Mouse (Mus musculus): ENCODE measurements around the gene Spint1. TPM values are rescaled to one million over a fixed set of nuclear protein-coding genes. Genes with fewer than 3 reads are reported as not detected.

The Spint1 gene
- total RNA-seq (2021) = 1 to 10 TPM; 1.3 to 1.4 TPM

DNA sequence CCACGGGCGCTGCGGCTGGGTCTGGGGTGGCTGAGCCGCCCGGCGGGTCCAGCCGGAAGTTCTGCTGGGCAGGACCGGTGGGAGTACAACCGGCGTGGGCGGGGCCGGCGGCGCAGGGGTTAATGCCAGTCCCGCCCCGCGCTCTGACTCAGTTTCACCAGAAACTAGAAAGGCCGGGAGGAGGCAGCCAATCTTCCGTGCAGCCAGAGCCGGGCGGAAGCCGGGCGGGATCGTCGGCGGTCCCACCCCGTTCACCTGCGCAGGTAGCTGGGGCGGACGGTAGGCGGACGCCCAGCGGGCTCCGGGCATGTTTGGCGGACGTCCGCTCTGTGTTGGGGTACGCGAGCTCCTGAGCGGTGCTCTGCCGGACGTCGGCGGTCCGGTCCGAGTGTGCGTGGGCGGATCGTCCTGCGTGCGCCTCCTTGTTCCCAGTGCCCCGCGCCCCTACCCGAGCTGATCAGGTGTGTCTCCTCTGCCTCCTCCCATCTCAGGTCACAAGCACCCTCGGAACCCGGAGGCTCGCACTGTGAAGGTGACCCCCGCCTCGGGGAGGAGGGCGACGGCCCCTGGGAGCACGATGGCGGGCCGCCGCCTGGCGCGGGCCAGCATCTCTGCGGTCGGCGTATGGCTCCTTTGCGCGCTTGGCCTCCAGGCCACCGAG lies at the start of gene Spint1:
TSS of gene Spint1 (plus strand) at position 153 of the 661 bp plus-strand sequence.
- DNase-seq (ENCODE audit: low spot score in 2 of 2) = no peak
- intact Hi-C loops (cut with DNase I) = no loop called here

DNA sequence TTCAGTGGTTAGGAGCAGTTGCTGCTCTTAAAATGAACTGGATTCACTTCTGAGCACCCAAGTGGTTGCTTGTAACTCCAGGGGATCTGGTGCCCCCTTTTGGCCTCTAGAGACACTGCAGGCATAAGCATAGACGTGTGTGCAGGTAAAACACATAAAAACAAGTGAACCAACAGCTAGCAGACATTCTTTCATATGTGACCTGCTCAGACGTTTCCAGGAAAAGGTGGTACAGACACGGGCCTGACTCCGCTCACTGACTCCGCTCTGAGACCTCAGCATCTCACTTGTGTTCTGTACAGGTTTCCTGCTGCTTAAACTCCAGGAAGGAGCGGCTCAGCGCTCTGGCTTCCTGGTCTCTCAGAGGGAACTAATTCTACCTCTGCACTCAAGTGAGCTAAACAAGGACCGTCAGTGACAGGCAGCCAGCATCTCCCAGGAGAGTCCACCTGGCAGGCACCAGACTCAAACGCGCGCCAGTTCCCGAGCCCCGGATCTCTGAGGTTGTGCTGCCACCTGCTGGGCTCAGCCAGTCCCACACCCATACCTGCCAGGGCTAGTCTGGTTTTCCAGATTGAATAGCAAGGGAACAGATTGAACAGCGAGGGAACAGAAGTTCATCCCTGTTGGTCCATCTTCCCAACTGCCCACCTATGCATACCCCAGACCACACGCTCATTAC lies 48.0 kb upstream of the Spint1 start:
- peak; percentile 78 to 88 for DNase-seq (ENCODE audit: low spot score in 2 of 2)
- intact Hi-C loops (cut with DNase I) = loop anchor here (5.0 kb wide), 1 partner anchor 147 kb away; no protein-coding TSS in a partner anchor

DNA sequence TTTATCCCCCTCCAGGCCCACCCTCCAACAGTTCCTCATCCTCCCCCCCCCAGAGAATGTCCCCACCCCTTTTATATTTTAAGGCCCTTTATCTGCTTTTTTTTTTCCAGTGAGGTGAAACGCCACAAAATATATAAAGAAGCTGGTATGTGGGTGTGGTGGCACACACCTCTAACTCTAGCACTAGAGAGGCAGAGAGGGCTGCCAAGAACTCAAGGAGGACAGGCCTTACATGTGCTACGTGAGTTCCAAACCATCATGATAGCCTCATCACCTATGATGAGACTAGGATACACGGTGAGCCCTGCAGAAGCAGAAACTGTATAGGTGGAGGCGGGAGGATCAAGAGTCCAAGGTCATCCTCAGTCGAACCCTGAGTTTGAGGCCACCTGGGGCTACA lies 46.2 kb upstream of the Spint1 start:
- intact Hi-C loops (cut with DNase I) = no loop called here
- DNase-seq (ENCODE audit: low spot score in 2 of 2) = no peak

DNA sequence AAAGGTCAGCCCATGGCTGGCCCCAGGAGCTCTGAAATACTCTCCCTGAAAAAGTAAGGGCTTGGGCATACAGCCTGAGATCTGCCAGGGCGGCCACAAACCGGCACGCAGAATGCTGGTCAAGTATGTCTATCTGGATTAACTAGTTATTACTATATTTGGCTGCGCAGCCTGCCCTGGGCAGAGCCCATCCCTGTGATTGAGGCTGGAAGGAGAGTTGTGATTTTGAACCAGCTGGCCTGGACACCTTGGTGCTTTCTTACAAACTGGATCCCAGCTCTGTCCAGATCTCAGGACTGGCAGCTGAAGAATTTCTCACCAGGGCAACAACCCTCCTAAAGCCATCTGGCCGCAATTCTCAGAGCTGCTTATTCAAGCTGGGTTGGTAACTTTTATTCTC lies 43.0 kb upstream of the Spint1 start:
- no peak for DNase-seq (ENCODE audit: low spot score in 2 of 2)

DNA sequence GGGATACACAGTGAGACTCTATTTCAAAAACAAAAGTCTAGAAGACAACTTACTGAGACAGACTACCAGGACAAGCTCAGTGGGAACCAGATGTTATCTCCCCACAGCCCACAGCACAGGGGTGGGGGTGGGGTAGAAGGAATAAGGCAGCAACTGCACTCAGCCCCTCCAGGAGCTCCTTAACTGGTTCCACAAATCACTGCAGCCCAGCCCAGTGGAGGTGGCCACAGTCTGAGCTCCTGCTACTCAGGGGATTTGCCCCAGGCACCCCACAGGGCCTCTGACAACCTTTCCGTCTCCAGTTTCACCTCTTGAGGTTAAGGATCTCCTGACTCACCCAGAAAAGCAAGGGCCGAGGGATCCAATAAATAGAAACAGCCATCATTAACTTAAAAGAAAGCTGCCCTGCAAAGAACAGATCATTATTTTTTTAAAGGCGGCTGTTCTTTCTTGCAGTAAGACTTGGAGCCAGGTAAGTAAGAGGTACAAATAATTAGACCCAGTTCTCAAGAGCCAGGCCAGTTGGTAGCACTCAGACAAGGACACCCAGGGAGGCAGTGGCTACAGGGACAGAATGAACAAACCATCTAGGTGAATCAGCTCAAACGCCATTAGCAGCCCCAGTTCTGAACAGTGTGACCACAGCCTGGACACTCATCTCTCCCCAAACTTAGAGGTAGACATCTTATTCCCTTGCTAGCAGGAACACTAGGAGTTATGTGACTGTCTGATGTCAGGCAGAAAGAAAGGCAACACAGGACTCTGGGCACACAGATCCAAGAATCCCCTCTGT lies 40.6 kb upstream of the Spint1 start:
- intact Hi-C loops (cut with DNase I) = no loop called here
- DNase-seq (ENCODE audit: low spot score in 2 of 2) = no peak

More for the DNA sequence above, 43.0 kb upstream of the Spint1 start:
- intact Hi-C loops (cut with DNase I) = no loop called here

DNA sequence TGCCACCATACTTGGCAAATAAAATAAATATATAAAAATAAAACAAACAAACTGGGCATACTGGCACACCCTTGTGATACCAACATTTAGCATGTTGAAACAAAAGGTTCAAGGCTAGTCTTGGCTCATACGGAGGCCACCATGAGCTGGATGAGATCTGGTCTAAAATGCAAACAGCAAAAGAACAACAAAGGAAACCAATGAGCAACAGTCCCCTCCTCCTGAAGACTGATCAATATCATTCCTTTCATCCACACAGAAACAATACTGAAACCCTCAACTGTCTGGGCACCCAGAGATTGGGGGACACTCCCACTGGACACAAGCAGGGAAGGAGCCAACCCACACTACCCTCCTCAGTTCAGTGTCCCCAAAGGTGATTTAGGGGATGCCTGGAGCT lies 39.7 kb upstream of the Spint1 start:
- no peak for DNase-seq (ENCODE audit: low spot score in 2 of 2)
- intact Hi-C loops (cut with DNase I) = no loop called here

DNA sequence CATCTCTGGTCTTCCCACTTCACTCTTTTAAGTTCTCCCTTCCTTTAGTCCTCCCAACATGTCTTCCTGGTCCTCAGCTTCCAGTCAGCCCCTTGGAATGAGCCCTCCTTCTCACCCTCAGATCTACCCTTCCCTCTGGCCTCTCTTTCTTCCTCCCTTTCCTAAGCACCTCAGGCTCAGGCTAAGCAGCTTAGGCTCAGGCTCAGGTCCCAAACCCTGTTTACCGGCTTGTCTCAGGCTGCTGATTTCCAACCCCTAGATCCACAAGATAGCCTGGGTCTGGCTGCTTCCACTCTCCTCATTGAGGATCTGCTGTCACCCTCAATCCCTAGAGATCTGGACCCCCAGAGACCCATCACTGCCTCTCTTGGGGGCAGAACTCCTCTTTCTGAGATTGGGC lies 39.1 kb upstream of the Spint1 start:
- no peak for DNase-seq (ENCODE audit: low spot score in 2 of 2)
- intact Hi-C loops (cut with DNase I) = no loop called here

DNA sequence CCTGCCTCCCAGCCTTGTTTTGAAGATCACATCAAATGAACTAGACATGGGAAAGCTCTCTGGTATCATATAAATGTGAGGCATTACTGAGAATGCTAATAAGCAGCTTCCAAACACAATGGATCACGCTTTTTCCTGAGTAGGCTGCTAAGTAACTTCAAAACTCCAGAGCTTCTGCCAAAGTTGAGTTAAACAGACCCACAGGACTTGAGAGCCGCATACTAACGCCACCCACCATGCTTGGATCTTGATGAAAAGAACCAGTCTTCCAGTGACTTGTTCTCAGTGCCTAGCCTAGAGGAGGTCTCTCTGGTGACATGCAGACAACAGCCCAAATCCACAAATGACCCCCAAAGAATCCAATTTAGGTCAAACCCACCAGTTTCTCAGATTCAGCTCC lies 38.2 kb upstream of the Spint1 start:
- intact Hi-C loops (cut with DNase I) = no loop called here
- peak in 1 of 2 experiments; percentile 52 for DNase-seq (ENCODE audit: low spot score in 2 of 2)

DNA sequence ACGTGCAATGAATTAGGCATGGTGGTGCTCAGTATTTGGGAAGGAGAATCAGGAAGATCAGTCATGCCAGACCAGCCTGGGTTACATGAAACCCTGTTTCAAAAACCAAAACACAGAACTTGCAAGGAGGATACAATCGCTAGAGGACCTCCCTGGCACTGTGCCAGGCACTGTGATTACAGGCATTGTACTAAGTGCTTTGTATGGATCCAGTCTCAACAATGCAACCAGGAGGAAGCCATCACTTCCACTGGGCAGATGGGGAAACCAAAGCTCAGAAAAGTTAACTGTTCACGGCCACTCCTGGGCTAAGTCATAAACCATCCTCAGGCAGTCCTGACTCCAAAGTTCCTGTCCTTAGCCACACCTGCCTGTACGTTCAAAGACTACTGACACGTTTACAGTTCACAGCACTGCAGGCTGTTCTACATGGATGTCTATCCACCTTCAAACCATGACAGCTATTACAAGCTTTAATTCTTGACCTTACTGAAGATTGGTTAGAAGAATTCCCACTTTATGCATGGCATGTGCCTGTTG lies 34.2 kb upstream of the Spint1 start:
- no peak for DNase-seq (ENCODE audit: low spot score in 2 of 2)
- intact Hi-C loops (cut with DNase I) = no loop called here

DNA sequence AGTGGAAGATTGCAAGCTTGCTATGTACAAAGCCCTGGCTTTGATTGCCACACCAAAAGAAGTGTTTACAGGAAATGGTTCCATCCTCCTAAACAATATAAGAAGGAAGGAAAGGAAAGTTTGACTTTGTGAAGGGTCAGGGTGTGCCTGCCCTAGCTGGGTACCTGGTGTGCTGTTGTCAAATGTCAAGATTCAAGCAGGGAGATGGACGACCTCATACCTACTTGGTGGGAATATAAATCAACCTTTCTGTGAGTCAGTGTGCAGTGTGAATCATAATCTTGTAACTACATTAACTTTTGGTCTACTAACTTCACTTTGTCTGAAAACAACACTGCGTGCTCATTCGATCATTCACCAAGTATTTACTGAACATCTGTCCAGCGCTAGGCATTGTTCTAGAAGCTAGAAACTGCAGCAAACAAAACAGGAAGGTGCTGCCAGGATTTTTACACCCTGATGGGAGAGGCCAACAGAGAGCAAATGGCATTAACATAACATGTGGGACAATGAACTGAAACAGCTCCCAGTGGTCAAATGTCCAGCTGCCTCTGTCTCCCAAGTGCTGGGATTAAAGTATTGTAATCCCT lies 33.2 kb upstream of the Spint1 start:
- no peak for DNase-seq (ENCODE audit: low spot score in 2 of 2)
- intact Hi-C loops (cut with DNase I) = no loop called here

DNA sequence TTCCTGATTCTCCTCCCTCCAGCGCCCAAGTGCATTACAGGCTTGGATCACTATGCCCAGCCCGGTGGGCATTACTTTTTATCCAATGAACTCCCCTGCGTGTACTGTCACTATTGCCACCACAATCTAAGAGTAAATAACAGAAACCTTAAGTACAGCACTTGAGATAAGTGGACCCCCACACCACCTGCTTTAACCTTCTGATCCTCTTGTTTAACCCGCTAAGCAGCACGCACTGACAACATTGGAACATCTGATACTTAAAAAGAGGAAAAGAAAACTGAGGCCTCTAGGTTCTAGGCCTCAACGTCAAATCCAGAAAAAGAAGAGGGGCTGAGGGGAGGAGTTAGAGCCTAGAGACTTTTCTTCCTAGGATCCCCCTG lies 29.2 kb upstream of the Spint1 start:
- DNase-seq (ENCODE audit: low spot score in 2 of 2) = no peak
- intact Hi-C loops (cut with DNase I) = loop anchor here (1.0 to 5.0 kb wide), 2 partner anchors 80 to 96 kb away; partner anchors contain the start of genes Rad51 and Vps18

DNA sequence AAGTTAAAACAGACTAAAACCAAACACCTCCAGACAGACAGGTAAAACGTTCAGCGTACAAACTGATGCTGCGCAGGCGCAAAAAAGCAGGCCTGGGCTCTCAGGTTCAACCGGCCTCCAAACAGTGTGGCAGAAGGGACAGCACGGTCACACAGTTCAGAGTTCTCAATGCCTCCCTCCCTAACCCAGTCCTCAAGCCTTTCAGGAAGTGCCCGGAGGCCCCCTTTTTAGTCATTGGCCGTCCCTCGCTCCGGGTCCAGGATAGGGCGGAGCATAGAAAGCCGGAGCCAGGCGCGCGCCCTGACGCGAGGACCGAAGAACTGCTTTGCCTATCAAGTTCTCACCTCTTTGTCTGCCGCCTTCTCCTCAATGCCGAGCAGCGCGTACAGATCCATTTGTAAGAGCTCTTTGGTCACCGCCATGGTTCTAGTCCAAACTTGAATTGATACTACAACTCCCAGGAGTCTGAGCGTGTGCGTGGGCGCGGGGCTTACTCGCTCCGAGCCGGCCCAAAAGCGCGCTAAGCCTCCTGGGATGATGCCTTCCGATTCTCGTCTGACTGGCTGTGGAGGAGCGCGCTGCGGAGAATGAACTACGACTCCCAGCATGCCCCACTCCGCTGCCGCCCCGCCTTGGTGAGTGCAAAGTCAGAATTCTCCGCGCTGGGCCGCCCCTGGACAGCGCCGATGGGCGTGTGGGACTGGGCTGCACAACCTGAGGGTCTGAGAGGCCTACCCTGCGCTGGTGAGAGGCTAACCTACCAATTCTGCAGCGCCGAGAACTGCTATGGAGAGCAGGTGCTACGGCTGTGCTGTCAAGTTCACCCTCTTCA lies 28.6 kb upstream of the Spint1 start, which contains the start of the genes Zfyve19 and Dnajc17:
TSS of gene Zfyve19 (plus strand) at position 274 of the 832 bp plus-strand sequence.
TSS of gene Dnajc17 (minus strand) at position 452 of the 832 bp plus-strand sequence.
- peak; percentile 98 to 99 for DNase-seq (ENCODE audit: low spot score in 2 of 2)
- intact Hi-C loops (cut with DNase I) = loop anchor here (1.0 to 5.0 kb wide), 2 partner anchors 80 to 96 kb away; partner anchors contain the start of genes Rad51 and Vps18

DNA sequence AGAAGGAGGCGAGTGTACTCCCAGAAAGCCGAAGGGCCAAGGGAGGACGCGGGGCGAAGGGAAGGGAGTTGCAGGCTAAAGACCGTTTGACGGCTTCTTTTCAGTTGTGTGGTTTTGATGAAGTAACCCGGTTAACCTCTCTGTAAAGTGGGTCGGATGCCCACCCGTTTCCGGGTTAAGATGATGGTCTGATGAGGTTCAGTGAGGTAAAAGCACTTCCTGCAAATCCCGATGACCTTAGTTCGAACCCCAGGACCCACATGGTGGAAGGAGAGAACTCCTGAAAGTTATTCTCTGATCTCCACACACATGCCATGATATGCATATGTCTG lies 28.0 kb upstream of the Spint1 start:
- intact Hi-C loops (cut with DNase I) = loop anchor here (5.0 kb wide), 1 partner anchor 97 kb away; the partner anchor contains the start of gene Rad51
- DNase-seq (ENCODE audit: low spot score in 2 of 2) = no peak

DNA sequence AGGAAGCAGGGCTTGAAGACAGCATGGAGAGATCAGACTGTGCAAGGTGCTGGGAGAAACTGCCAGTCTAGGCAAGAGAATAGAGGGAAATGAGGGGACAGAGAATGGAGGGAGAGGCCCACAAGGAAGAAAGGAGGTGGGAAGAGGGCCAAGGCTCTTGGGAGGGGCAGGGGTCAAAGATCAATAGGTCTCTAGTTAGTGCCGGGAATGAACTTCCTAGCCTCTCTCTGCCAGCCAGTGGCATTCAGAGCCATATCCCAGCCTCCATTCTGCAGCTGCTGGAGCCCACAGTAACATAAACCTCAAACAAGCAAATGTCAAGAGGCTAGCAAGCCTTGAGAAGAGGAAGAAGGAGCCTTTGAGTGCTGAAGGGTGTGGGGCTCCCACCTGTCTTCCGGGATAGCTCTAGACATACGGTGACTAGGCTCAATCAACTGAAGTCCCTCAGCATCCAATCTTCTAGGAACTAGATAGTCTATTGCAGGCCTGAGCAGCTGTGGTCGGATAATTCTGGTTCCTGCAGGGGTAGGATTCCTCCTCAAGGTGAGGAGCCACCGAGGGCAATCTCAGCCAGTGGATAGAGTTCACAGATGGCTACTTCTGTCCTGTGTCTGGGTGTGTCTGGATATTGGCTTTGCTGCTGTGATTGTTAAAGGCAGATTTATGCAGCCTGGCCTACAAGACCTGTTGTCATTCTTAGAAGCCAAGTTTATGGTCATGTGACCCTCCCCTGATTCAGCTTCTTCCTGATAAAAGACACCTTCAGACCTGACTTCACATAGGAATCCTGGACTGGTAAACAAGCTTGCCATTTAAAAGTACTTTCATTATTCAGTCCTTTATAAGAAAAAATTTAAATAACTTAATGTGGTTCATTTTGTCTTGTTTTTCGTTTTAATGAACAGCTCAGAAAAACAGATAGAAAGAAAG lies 7.1 kb upstream of the Spint1 start, which contains the start of gene Ppp1r14d:
TSS of gene Ppp1r14d (minus strand) at position 132 of the 930 bp plus-strand sequence.
- intact Hi-C loops (cut with DNase I) = no loop called here
- no peak for DNase-seq (ENCODE audit: low spot score in 2 of 2)

DNA sequence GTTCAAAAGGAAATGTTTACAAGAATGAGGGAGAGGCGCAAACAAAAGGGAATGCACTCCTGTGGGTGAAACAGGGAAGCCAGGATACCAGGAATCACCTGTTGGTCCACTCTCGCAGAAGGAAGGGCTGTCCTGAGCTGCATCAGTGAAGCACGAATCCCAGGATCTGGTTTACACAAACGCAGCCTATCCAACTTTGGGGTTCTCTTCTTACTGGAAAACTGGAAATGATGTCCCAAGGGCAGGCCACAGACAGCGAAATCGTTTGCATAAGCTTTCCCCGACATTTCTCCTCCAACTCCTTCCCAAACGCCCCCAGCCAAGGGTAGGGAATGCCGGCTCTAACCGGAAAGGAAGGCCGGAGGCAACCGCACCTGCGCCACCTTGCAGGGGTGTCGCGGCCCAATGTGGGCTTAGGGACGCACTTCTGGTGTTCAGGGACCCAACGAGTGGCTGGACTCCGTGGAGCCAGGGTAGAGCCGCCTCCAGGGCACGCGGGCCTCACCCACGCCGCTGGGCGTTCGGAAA lies 416 bp upstream of the Spint1 start:
- no peak for DNase-seq (ENCODE audit: low spot score in 2 of 2)
- intact Hi-C loops (cut with DNase I) = no loop called here

DNA sequence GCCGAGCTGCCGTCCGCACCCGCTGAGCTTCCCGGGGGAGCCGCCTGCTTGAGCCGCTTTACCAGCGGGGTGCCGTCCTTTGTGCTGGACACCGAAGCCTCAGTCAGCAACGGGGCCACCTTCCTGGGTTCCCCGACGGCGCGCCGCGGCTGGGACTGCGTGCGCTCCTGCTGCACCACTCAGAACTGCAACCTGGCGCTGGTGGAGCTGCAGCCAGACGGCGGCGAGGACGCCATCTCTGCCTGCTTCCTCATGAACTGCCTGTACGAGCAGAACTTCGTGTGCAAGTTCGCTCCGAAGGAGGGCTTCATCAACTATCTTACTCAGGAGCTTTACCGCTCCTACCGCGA lies 684 bp downstream of the Spint1 start:
- intact Hi-C loops (cut with DNase I) = no loop called here
- DNase-seq (ENCODE audit: low spot score in 2 of 2) = no peak

DNA sequence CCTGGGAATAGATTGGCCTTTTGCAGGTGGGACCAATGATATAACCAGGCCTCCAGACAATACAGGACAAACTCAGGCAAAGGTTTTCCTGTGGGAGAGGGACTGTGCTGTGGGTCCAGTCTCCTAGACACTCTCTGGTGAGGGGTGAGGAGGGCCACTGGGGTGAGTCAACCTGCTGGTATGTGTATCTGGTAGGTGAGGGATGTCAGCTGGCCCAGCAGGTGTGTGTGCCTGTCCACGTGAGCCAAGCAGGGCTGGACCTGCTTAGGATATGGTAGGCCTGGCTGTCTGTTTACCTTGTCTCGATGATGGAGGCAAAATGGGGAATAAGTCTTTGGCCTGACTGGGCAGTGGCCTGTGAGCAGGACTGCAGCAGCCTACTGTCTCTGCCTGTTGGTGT lies 1.5 kb downstream of the Spint1 start:
- intact Hi-C loops (cut with DNase I) = no loop called here
- DNase-seq (ENCODE audit: low spot score in 2 of 2) = no peak
